Mouse (Mus musculus): ENCODE data around the gene Hsd17b2.
"Not testable (repeated sequence)": the region's sequence is repeated elsewhere in the genome, so short reads cannot be mapped to it uniquely, and the experiment has no call there.

Hsd17b2 gene

DNA sequence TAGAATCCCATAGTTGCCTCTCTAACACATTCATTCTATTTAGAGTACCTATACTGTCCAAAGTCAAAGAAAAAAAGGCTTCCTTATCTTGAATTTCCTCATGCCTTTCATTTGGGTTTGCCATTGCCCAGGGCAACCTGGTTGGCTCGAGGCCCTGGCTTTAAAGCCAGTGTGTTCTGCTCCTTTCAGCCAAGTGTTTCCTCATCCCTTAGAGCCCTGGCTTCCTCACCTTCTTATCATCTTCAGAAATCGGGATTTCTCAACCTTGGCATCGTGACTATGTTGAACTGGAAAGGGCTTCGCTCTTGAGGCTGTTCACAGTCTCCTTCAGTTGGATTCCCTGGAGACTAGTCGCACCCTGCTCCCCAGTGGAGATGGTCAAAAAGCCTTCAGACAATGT lies 12.9 kb downstream of the Hsd17b2 start:
- in situ Hi-C loops (cut with MboI) = no loop called here

DNA sequence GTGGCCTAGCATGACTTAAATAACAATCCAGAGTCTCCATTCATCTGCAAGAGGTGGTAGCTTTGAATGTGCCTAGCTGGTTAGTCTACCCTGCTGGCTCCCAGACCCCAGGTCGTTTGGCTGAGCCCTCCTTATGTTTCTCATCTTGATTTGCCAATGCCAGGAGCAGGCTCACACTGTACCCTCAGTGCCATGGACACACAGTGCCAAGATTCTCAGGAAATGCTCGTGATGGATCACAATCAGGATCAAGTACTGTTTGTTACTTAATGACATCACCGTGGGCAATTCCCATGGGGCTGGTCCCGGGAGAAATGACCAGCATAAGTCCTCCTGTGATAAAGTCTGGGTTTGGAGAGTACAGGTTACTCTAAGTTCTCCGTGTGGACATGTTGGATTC lies 14.2 kb downstream of the Hsd17b2 start:
- in situ Hi-C loops (cut with MboI) = no loop called here

DNA sequence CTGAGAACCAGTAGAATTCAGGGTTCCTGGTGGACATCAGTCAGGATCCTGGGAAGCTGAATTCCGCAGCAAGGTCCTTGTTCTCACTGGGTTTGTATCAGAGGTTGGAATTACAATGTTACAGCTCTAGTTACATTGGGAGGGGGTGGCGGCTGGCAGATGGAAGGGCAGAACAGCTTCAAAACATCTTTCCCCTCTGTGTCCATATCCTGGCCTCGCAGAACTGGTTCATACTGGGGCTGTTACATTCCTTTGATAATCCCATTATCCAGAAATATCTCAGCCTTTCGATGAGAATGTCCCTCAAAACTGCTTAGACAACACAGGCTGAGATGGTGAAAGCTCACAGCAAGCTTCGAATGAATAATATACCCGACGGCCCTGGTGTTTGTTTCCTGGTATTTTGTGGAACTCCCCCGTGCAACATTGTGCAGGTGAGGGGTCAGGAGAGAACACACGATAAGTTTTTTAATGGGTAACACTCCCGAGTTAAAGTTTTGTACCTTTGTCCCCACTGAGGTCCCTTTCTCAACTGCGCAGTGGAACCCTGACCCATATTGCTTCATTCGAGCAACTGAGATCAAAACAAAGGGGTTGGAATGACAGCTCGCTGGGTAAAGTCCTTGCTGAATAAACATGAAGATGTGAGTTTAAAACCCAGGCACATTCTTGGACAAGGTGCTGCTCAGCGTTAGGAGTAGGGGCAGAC lies 16.6 kb downstream of the Hsd17b2 start:
- in situ Hi-C loops (cut with MboI) = no loop called here

DNA sequence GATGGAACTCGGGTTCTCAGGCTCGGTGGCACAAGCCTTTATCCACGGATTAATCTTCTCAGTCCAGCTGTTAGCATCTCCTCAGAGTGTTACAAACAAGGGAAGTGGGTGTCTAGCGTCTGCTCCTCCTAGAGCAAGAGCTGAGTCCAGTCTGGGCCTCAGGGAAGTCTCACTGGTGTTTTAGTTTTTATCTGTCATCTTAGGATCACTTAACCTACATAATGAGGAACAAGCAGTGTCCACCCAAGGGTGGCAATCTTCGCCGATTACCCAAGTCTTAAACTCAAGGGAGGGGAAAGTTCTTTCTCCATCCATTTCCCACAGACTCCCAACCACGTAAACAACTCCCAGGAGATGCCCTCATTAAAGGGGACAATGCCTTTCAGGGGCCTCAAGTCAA lies 24.8 kb downstream of the Hsd17b2 start:
- in situ Hi-C loops (cut with MboI) = no loop called here

DNA sequence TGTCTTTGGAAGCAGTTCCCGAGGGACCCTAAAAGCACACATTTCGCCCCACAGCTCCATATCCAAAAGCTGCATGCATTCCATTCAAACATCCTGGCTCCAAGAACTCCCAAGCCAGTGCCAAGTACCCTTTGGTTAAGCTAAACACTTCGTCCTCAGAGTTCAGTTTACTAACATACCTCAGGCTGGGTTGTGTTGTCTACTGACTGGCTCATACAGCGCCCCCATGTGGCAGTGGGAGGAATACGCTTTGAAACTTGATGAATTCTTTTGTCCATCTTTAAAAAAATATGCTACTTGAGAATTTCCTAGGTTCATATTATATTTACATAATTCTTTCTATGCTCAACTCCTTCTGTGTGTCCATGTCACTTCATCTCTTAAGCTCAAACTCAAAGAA lies 25.9 kb downstream of the Hsd17b2 start:
- in situ Hi-C loops (cut with MboI) = no loop called here

DNA sequence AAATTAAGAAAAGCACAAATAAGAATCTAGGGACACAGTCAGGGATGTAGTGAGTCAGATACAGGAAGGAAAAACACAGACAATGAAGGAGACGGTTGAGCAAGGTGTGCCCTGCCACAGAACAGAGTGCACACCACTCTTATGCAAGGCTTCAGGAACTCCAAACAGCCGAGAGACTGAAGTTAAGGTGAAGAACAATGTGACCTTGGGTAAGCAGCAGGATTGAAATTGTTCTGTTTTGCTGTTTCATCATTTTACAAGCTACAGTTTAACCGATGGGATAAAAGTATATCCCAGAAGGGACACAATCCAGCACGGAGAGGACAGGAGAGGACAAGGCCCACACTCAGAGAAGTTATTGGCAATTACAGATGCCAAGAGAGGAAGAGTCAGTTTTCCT lies 26.5 kb downstream of the Hsd17b2 start:
- in situ Hi-C loops (cut with MboI) = no loop called here

DNA sequence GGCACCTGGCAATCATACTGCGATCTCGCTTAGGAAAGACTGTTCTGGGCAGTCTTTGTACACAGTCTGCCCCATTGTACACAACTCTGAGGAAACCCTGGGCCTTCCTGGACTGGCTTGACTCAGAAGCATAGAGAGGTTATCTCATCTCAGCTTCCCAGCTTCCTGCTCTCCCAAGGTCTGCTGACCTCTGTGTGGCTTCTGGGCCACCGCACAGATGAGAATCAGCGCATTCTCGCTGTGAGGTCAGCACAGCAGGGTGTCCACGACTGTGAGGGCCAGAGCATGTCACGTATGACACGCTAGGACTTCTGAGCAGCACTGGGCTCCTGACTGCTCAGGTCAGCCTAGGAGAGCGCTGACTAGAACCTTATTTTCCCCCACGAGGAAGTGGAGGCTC lies 29.3 kb downstream of the Hsd17b2 start:
- in situ Hi-C loops (cut with MboI) = no loop called here

DNA sequence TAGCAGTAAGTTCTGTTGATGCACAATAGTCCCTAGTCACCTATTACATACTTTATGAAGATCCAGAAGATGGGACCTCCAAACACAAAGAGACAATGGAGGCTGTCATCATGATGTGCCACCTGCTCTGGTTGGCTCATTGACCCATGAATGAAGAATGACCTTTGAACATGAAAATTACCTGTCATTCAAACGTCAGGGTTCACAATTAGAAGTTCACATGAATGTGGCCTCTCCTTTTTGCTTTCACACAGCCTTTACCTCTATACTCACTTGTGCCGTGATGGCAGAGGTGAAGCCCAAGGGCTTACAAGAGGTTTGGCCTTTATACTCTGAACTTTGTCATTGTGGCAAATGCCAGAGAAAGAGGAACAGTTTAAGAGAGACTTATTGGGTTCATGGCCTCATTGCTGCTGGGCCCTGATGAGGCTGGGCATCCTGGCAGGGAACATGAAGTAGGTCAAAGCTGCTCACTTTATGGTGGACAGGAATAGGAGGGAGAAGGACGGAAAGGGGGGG lies 35.0 kb downstream of the Hsd17b2 start:
- in situ Hi-C loops (cut with MboI) = no loop called here

DNA sequence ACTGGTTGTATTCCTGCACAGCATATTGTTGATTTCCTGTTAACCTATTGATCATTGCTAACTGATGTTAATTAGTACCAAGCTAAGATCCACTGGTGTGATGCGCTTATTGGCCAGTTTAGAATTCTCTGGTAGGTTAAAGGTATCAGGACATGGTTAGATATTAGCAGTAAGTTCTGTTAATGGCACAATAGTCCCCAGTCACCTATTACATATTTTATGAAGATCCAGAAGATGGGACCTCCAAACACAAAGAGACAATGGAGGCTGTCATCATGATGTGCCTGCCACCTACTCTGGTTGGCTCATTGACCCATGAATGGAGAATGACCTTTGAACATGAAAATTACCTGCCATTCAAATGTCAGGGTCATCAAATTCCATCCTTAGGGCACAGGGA lies 36.5 kb downstream of the Hsd17b2 start:
- in situ Hi-C loops (cut with MboI) = not testable (repeated sequence)

DNA sequence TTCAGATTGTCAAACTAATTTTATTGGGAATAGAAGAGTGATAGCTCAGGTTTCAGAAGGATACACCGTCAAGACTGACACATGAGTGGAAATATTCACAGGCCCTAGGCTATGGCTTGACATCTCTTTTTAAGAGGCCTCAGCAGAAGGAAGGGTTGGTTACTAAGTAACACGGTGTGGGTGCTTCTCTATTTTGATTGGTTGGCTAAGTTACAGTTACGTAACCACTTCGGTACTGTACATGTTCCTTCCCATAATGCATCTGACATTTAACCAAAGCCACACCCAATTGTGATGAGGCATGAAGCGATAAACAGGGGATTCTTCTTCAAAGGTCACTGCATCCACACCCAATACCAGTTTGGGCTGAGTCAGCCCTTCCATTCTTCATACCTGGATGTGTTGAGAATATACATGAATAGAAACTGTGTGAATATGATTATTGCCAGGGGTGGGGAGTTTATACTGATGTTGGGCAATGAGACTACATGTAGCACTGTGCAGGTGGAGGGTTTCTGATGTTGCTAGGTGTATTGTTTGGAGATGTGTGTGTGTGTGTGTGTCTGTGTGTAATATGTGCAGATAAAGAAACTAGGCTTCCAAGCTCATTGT lies 38.8 kb downstream of the Hsd17b2 start:
- in situ Hi-C loops (cut with MboI) = no loop called here

DNA sequence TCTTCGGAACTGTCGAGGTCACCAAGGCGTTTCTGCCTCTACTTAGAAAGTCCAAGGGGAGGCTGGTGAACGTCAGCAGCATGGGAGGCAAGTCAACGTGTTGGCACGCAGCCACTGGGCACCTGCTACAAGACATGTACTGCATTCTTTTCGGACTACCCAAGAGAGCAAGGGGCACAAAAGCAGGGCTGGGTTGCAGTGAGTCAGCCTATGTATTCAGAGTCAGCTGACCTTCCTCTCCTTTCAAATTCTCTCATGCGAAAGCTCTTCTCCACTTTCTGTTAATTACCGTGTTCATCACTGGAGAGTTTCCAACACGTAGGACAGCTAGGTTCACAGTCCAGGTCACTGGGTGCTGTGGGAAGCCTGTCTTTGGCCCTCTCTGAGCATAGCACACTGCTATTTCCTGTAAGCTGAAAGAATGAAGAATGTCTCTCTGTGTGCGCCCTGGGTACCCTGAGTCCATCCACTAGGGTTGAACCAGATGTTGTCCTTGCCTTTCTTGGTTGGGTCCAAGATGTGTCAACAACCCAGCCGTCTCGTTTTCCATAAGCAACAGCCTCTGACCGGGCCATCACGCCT lies 40.8 kb downstream of the Hsd17b2 start:
- in situ Hi-C loops (cut with MboI) = no loop called here

DNA sequence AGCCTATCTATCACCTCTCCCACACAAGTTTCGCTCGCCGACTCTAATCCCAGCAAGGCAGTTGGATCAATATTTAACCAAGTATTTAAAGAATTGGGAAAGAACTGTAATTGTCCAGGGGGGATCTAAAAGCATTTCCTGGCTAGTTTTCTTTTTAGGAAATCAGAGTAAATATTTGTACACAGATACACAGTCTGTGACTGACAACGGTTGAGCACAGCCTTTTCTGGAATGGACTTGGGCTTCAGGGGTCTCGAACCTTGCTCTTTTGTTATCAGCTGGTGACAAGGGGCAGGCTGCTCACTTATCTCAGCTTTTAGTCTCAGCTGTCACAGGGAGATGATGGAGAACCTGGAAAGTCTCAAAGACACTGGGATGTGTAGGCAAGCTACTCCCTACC lies 44.9 kb downstream of the Hsd17b2 start:
- in situ Hi-C loops (cut with MboI) = no loop called here

DNA sequence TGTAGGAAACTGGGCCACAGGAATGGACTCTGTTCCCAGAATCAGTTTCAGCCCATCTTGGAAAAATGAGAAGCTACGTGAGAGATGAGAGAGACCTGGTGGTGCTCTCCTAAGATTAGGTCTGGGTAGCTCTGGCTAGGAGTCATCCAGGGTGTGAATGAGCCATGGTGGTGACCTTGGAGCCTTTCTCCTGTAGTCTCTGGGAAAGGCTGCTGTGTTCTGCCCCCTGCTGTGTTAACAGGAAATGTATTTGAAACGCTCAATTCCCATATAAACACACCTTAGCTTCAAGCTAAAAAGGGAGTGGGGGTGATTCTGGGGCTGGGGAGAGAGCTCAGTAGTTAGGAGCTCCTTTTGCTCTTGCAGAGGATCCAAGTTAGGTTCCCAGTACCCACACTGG lies 45.7 kb downstream of the Hsd17b2 start:
- in situ Hi-C loops (cut with MboI) = no loop called here

DNA sequence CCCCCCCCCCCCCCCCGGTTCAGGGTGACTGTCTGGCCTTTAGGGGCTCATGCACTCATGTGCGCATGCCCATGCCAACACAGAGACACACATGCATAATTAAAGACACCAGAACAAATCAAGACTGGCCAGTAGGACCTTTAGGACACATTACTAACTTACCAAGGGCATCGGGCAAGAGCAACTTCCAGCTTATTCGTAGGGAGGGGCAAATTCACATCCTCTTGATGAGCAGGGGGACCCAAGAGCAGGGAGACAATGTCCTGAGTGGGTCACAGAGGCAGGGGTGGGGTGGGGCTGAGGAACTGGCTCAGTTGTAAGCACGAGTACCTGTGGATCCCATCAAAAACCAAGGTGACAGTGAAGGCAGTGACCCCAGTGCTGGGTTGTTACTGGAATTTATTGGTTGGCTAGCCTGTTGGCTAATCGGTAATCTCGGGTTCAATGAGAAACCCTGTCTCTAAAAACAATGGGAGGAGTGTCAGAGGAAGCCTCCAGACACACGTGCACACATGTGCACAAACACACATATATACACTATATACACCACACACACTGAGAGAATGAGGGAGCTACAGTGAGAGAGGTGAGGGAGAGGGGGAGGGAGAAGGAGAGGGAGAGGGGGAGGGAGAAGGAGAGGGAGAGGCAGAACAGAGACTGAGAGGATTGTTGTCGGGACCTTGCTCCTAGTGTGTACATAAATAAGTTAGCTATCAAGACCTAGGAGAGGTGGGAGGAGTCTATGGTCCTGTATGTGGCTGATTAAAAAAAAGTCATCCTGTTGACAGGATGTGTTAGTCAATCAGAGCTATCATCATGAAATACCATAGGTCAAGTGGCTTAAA lies 46.4 kb downstream of the Hsd17b2 start:
- in situ Hi-C loops (cut with MboI) = no loop called here

DNA sequence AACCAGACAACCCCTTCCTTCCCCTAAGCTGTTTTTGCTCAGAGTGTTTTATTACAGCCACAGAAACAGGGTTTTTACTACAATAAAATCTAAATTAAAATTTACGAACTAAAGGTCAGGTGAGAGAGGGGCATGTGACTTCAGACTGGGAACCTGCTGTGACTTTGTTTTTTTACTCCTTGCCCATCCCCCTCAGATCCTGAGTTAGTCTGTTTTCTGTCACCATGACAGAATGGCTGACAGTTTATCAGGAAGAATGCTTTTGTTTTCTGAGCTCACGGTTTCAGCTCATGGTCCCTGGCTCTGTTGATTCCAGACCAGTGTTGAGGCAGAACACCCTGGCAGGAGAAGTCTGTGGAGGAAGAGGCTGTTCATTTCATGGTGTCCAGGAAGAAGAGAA lies 47.7 kb downstream of the Hsd17b2 start:
- in situ Hi-C loops (cut with MboI) = no loop called here

DNA sequence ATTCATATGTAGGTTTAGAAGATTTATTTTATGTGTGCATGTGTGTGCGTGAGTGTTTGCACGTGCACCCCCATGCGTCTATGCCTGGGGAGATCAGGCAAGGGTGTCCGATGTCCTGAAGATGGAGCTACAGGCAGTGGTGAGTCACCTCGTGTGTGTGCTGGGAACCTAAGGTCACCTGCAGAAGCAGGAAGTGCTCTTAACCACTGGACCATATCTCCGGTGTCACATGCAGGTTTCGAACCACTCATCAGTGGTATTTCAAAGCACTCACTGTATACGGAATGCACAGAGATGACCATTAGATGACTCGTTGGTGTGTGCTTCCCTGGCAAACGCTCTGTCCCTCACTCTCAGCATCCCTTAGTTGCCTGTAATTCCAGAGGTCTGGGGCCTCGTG lies 56.2 kb downstream of the Hsd17b2 start:
- in situ Hi-C loops (cut with MboI) = no loop called here

DNA sequence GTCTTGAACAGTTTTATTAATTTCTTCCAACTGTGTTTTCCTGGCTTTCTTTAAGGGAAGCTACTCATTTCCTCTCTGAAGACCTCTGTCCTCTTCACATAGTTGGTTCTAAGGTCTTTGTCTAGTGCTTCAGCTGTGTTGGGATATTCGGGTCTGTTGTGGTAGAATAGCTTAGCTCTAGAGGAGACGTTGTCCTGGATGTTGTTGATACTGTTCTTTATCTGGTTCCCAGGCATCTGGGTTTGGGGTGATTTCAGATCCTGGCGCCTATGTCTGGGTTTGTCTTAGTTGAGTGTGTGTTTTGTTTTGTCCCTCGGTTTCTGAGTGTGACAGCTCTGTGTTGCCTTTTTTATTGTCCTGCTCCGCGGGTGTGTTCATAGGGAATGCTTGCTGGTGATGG lies 61.1 kb downstream of the Hsd17b2 start:
- in situ Hi-C loops (cut with MboI) = no loop called here

DNA sequence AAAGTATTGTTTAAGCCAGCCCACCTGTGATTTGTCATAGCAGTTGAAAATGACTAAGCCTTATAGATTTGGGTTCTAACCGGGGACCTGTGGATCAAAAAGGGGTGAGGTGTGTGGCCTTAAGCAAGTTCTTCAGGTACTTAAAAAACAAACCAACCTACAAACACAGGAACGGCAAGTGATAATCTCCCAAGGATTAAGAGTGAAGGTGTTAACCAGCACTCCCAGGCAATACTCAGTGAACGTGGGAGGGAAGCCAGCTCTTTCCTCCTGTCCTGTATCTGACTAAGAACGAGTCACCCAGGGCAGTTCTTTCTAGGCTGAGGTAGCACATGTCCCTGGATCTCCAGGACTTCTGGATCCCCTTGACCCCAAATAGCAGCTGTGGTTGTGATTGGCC lies 62.9 kb downstream of the Hsd17b2 start:
- in situ Hi-C loops (cut with MboI) = no loop called here

DNA sequence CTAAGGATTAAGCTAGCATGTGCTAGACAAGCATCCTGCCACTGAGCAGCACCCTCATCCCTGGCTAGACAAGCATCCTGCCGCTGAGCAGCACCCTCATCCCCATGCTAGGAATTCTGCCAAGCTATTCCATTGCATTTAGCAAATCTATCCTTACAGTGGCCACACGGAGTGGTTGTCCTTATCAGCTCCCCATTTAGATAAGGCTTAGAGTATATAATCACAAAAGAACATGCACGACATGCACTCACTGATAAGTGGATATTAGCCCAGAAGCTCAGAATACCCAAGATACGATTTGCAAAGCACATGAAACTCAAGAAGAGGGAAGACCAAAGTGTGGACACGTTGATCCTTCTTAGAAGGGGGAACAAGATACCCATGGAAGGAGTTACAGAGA lies 64.2 kb downstream of the Hsd17b2 start:
- in situ Hi-C loops (cut with MboI) = no loop called here

DNA sequence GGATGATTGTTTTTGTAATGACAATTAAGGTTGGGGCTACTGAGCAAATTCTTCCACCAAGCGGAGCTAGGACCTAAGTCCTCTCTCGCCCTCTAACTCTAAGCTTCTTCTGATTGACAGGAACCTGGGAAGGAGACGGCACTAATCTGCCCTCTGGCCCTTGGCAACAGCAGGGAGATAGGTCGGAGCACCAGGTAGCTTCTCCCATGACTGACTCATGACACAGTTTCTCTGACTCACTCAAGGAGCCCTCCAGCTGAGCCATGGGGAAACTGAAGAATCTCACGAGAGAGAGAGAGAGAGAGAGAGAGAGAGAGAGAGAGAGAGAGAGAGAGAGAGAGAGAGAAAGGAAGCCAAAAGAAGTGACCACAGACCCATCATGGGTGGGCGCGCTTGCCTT lies 67.3 kb downstream of the Hsd17b2 start:
- in situ Hi-C loops (cut with MboI) = no loop called here

DNA sequence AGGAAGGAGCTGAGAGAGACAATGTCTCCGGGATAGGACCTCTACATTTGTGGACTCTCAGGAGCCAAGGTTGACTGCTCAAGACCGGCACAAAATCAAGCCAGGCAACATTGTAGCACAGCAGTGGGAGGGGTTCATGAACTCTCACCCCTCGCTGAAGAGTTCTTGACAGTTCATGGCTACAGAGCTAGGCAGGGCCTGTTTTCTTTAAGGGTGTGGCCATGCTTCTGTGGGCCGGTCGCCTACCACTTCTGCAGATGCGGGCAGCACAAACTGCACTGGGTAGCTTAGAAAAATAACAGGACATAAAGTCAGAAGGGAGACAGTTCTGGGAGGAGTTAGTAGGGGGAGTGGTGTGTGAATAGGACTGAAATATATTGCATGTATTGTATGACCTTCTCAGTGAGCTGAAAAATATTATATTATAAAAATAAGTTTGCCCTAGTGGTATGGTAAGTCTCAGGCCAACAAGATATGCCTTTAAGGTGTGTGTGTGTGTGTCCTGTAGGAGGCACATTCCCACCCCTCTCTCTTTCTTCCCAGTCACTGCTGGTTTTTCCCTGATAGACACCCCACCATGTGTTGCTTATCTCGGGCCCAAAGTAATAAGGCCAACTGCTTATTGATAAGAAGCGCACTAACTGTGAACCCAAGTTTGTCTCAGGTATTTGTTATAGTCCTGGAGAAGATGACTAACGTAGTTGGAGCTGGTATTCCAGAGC lies 69.6 kb downstream of the Hsd17b2 start:
- in situ Hi-C loops (cut with MboI) = no loop called here

DNA sequence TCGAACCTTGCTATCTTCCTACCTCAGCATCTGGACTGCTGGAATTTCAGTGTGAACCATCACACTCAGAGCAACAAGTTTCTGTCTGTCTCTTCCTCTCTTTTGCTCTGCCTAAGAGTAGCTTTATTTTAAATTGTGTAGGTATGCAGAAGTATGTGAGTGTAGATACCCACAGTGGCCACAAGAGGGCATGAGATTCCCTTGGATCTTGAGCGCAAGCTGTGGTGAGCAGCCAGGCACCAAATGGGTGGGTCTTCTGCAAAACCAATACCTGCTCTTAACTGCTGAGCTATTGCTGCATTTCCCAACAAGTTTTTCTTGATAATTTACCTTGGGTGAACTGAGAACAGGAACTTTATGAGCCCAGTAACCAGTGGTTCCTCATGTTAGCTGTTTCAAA lies 70.4 kb downstream of the Hsd17b2 start:
- in situ Hi-C loops (cut with MboI) = no loop called here
